Mouse (Mus musculus) embryo, embryonic 9.5 days (tissue): Measurements from ENCODE around the gene Mus81.
"Not testable (repeated sequence)": the region's sequence is repeated elsewhere in the genome, so short reads cannot be mapped to it uniquely, and the experiment has no call there.

Experiments
- DNase-seq: peaks from one replicate; pipeline ENCODE4 v3.0.0-alpha.2; 2017; ENCODE audit errors: extremely low spot score

Mus81 gene

DNA sequence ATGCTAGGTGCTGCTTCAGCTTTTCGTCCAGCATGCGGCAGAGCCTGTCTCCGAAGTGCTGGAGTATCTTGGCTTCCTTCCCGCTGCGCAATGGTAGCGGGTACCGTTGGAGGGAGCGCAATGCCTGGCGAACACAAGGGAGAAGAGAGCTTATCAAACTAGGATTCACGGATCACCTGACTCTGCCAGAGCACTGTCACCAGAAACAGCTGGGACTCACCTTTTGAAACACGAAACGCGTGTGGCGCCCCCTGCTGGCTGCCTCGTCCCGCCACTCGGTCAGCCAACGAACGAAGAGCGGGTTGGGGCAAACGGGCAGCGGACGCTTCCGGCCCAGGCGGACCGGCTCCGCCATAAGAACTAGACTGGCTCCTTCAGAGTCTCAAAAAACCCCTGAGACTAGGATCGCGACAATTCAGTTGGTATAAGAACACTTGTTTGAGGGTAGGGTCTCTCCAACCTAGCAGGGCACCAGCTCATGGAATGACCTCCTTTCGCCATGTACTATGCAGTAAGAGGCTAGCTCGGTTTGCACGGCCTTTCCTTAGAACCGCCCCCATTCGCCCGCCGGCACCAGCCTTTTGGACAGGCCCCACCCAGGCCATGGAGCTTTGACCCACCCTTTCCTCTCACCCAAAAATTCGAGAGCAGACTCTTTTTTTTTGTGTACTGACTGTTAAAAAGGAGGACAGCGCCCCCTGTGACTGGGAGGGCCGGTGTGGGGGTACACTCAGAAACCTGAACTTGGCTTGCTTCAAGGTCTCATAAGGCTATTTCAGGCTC lies at the start of gene Mus81:
Mus81 (minus strand) TSS at position 635 of the 783 bp plus-strand sequence.
- peak; percentile 97 for DNase-seq

GRCm38 (mm10) chr19:5532520-5532919 lies 44.3 kb upstream of the Mus81 start:
- DNase-seq: no peak

DNA sequence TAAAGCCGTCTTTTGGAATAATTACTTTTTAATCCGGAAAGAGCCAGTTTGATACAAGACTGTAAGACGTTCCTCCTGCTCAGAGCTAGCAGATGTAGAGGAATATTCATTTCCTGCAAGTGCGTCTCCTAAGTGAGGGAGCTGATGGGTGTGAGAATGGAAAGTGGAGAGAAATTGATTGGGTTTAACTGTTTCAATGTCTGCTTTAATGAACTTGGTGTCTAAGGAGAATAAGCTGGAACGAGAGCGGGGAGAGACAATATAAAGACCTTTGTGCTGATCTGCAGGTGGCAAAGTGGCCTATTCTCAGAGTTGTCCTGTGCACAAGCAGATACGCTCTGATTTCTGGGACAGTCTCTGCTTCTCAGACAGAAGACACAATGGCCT lies 41.9 kb upstream of the Mus81 start:
- DNase-seq: no peak

GRCm38 (mm10) chr19:5529325-5530137 lies 41.3 kb upstream of the Mus81 start:
- DNase-seq: peak; percentile 94

GRCm38 (mm10) chr19:5525204-5525603 lies 37.0 kb upstream of the Mus81 start:
- no peak for DNase-seq

GRCm38 (mm10) chr19:5518721-5519120 lies 30.5 kb upstream of the Mus81 start:
- no peak for DNase-seq

GRCm38 (mm10) chr19:5516906-5517505 lies 28.8 kb upstream of the Mus81 start:
- DNase-seq: no peak

DNA sequence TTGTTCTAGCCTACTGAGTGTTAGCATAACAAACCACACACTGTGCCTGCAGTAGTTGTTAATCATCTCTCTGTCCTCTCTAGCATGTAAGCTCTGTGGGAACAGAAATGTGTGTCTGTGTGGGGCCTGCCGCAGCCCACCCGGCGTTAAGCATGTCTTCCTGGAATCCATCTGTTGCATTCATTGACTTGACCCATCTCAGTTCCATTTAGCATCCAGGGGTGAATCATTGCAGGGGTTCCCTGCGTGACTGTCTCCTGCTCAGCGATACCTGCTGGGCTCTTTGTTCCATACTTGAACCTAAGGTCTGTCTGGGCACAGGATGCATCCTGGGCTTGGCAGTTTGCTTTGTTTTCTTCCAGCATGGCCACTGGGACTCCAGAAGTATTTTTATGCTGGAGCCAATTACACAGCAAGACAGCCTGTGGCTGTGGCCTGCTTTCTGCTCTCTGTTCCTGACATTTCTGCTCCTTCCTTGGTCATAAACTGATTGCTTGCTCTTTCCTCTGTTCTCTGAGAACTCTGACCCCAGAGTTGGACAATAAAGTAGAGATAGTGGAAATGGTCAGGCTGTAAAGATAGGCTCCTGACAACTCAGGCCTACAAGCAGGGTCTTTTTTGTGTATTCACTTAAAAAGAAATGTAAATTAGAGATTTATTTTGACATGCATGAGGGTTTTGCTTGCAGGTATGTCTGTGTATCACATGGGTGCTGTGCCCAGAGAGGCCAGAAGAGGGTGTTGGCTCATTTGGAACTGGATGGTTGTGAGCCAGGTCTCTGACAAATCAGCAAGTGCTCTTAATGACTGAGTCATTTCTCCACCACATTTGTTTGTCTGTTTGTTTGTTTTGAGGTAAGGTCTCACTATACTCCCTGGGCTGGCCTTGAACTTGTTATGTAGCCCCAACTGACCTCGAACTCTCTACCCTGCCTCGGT lies 27.9 kb upstream of the Mus81 start:
- no peak for DNase-seq

DNA sequence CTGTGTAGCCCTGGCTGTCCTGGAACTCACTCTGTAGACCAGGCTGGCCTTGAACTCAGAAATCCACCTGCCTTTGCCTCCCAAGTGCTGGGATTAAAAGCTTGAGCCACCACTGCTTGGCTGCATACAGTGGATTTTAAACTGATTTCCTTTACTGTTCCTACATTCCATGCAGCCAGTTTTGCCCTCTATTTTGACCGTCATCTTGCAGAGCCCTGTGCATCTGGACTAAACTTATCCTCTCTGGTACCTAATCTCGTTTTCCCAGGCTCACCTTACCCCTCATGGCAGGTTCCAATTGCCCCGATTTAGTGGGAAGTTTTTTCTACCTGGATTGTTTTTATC lies 24.8 kb upstream of the Mus81 start:
- DNase-seq: no peak

- no peak for DNase-seq
These were observed 24.1 kb upstream of the Mus81 start for GRCm38 (mm10) chr19:5512091-5513004.

DNA sequence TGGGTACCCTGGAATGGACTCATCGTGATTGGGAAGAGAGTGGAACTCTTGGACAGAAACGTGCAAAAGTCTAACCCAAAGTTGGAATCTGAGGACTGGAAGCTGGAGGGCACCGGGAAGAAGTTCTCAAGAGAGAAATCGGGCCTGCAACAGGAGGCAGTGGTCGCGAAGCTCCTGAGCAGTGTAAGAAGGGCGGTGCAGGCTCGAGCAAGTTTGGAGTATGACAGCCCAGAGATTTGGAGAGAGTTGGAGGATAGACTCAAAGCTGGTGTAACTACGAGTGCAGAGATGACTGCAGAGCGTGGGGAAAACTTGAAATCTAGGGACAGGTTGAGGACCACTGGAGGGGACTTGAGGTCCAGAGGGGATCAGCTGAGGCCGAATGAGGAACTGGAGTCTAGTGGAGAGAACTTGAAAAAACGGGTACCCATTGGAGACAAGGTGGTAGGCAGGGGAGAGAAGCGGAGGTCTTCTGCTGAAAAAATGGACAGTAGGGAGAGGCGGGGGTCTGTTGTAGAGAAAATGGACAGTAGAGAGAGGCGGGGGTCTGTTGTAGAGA lies 23.0 kb upstream of the Mus81 start:
- DNase-seq: peak; percentile 29

DNA sequence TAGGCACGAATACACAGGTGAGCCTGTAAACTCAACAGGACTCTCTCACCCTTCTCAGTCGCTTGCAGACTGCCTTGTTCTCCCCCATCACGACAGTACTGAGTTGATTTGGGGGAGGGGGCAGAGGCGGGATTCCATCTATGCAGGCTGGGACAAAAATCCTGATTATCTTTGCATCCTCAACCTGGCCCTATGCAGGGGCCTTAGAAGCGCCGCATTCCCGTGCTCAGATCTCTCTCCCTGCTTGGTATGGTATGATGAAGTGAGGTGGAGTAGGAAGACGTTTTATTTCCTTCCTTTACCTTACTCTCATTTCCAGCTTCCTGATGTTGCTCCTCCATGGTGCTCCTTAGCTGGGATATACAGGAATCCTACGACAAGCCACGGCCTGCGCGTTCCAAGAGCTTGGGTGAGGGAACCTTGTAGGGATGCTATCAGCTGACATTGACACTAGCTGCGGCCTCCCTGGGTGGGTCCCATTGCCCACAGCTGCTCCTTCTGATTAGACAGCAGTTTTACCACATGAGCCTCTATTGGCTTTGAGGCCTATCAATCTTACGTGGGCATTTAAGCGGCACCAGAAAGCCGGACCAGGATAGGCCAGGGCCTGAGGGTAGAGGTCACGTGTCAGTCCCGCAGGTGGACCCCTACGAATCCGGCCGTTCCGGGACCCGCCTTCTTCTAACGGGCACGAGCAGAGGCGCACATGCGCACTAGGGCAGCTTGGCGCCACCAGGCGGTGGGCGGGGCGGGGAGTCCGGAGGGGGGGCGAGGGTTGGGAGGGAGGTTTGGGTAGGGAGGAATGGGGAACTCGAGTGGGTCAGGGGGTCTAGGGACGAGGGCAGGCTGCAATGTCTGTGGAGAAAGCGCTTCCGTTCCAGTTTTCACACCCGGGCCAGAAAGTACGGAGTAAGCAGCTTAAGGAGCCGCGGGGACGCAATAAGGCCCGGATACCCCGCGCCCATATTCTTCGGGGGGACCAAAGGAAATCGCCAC lies 22.1 kb upstream of the Mus81 start, which contains the start of gene Snx32:
Snx32 (minus strand) TSS at position 508 of the 996 bp plus-strand sequence.
- peak; percentile 93 for DNase-seq

DNA sequence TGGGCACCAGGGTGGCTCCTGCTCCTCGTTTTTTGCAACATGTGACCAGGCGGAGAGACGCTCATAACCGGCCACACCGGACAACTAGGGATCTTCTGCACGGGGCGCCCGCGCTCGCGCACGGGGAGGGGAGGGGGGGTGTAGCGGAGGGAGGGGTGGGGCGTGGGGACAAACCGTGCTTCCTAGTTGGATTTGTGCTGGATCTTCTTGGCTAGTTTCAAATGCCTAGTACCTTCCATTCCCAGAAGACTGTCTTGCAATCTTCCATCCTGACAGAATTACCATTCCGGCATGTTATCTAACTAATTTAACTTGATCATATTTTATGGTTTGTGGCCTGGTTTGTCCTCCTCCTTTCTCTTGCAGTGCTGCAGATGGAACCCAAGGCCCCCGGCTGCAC lies 15.5 kb upstream of the Mus81 start, which contains the start of gene 1700020D05Rik:
1700020D05Rik (minus strand) TSS at position 101 of the 400 bp plus-strand sequence.
- no peak for DNase-seq

GRCm38 (mm10) chr19:5500330-5500875 lies 12.2 kb upstream of the Mus81 start:
- DNase-seq: no peak

GRCm38 (mm10) chr19:5496052-5496370 lies 7.8 kb upstream of the Mus81 start:
- DNase-seq: no peak

GRCm38 (mm10) chr19:5495353-5496051 lies 7.3 kb upstream of the Mus81 start:
- no peak for DNase-seq

- DNase-seq: no peak
These were observed 6.1 kb upstream of the Mus81 start for GRCm38 (mm10) chr19:5494314-5494713.

- not testable (repeated sequence) for DNase-seq
These were observed 5.1 kb upstream of the Mus81 start for GRCm38 (mm10) chr19:5493301-5493721.
